Mouse (Mus musculus): ENCODE results near the gene Ddx3x.
A peak's percentile ranks its signal among the peaks of the same experiment; 100 is the strongest.
"Not testable (repeated sequence)": the region's sequence is repeated elsewhere in the genome, so short reads cannot be mapped to it uniquely, and the experiment has no call there.

The Ddx3x gene

DNA sequence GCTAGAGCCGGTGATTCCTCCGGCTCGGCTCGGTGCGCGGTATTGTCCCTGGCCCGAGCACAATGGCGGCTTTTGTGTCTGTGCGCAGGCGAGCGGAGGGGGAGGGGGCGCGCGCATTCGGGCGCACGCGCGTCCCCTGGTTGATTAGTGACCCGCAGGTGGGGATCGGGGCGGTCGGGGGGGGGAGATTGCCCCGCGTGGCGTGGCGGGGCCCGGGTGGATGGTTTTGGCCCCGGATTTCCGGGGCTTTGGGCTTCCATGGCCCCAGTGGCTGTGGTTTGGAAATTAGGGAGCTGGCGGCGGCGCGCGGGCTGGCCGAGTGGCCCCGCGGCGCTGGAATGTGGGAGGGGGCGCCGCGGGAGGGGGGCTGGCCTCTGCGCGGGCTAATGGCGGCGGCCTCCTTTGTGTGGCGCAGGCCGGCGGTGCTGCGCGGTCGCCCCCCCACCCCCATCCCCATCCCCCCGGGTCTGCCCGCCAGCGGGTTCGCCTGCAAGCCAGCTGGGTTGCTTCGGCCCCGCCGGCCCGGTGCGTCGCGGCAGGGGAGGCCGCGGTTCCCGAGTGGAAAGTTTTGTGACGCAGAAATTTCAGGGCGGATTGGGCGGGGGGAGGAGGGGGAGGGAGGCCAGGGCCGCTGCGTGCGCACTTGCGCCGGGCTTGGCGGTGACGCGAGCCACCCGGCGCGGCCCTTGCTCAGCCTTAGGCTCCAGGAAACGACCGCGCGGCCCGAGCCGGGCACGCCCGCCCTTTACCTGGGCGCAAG is 739 bp downstream of the Ddx3x start:
- DNase-seq (ENCODE audit: low read depth, low spot score), result peak; percentile 67

DNA sequence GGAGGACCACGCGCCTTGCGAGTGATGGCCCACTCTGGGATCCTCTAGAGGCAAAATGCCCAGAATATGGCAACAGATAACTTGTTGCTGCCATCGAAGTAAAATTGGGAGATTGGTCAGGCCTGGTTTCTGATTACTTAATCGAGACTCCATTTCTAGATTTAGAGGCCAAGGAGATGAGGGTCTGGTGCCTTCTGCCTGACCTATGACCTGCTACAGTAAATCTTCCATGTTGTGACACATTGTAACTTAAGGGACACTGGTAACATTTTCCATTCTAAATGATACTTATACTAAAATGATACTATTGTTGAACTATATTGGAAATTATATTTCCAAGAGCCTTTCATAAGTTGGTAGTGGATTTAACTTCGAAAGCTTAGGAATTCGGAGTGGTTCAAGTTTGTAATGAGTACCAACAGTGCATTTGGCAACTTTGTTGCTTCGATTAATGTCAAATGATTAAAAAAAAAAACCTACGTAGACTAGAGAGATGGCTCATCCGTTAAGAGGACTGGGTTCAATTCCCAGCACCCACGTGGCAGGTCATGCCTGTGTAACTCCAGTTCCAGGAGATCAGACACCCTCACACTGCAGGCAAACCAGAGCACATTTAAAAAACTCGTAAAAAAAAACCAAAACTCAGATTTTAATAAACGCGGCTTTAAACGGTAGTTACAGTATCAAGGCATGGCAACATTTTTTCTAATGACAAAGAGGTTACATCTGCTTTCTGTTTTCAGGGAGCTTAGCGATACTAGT is 1.5 kb downstream of the Ddx3x start:
- DNase-seq (ENCODE audit: low read depth, low spot score), result peak; percentile 41

DNA sequence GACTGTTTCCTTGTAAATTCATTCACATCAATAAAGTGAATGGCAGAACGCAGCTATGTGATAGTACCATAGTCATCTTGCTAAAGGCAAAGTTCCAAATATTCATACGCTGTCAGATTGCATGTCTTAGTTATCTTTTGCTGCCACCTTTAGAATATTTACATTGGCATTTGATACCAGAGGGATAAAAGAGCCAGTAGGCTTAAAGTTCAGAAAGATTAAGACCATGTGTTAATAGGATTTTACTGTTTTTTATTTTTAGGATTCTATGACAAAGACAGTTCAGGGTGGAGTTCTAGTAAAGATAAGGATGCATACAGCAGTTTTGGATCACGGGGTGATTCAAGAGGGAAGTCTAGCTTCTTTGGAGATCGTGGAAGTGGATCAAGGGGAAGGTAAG is 5.0 kb downstream of the Ddx3x start:
- DNase-seq (ENCODE audit: low read depth, low spot score), result no peak

GRCm38 (mm10) chrX:13294505-13295228 is 13.9 kb downstream of the Ddx3x start:
- peak; percentile 43 for DNase-seq (ENCODE audit: low read depth, low spot score)

DNA sequence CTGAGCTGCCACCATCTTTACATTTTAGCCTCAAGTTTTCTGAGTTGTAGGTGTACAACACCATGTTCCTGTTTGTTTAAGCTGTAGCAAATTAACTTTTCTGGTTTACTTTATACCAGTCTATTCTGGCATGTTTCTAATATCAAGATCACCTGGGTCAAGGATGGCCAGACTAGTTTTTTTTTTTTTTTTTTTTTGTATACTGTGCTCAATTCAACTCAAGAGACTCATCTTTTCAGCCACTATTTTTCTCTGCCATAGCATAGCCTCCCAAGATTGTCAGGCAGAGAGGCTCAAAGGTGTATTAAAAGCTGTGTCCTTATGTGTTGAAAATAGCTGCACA is 14.4 kb downstream of the Ddx3x start:
- DNase-seq (ENCODE audit: low read depth, low spot score), result no peak

DNA sequence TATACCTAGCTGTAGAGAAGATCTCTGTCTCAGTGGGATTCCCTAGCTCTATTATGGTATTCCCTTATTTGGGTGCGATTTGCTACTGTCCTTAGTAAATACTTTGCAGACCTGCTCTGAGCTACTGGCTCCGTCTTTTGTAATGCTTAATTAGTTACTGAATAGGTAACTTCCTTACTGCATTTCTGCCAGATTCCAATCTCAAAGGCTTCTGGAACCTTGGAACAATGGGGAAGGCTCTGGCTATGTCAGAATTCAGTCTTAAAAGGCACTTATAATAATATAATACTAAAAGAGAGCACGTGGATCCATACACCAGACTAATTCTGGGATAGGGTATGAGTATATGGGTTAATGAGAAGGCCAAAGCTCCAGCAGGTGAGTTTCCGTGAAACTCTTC is 15.5 kb downstream of the Ddx3x start:
- DNase-seq (ENCODE audit: low read depth, low spot score), result not testable (repeated sequence)

GRCm38 (mm10) chrX:13306190-13306589 is 25.4 kb downstream of the Ddx3x start:
- no peak for DNase-seq (ENCODE audit: low read depth, low spot score)

DNA sequence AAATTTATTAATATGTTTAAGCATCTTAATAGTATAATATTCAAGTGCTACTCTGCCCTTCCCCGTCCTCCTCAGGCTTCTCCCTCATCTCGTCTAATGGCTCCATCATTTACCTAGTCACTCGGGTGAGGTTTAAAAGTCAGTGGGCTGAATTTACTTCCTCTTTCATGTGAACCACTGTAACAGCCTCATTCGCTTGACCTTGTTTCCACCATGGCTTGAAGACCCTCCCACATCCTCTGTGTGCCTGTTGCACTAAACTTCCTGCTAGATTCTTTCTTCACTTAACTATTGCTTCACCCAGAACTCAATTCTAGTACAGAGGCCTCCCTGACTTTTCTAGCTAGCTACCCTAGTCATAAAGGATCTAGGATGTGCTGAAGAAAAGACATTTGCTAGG is 30.6 kb downstream of the Ddx3x start:
- no peak for DNase-seq (ENCODE audit: low read depth, low spot score)

DNA sequence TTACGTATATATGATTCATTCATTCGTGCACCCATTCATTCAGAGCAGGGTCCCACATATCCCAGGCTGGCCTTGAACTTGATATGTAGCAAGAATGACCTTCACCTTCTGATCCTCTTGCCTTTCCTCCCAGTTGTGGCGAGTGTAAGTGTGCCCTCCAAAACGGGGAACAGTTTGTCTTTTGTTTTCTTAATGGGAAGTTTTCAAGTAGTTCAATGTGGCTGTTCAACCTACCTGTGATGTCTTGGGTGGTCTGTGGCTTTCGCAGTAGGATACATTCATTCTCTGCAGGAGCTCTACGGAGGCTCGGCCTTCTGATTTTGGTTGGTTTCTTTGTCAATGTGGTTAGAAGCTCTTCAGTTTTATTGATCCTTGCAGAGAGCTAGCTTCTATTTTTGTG is 48.8 kb downstream of the Ddx3x start:
- no peak for DNase-seq (ENCODE audit: low read depth, low spot score)

Data from forelimb bud, embryonic 11.5 days (tissue).